Mouse (Mus musculus) heart, postnatal 14 days (tissue): Measurements from ENCODE around the gene Slc4a2. TPM values are rescaled to one million over a fixed set of nuclear protein-coding genes. Genes with fewer than 3 reads are reported as not detected.
A peak's percentile ranks its signal among the peaks of the same experiment; 100 is the strongest.
"Not testable (repeated sequence)": the region's sequence is repeated elsewhere in the genome, so short reads cannot be mapped to it uniquely, and the experiment has no call there.

Experiments
- DNase-seq, 2 experiments: peaks; one replicate each; pipeline ENCODE4 v3.0.0; 2021 to 2022
- intact Hi-C: fragments of 180-260 bp; cut with DNase I; formaldehyde crosslinking; loops from one replicate; pipeline ENCODE4 v1.15.1; 2025
- total RNA-seq, 2 experiments: library from RNA; stranded (reverse); gene quantifications; 2 replicates each; pipeline ENCODE4 v1.2.3; 2021

The Slc4a2 gene
- total RNA-seq, 2 experiments from 2014 or later = 41.3 to 51.5 TPM

DNA sequence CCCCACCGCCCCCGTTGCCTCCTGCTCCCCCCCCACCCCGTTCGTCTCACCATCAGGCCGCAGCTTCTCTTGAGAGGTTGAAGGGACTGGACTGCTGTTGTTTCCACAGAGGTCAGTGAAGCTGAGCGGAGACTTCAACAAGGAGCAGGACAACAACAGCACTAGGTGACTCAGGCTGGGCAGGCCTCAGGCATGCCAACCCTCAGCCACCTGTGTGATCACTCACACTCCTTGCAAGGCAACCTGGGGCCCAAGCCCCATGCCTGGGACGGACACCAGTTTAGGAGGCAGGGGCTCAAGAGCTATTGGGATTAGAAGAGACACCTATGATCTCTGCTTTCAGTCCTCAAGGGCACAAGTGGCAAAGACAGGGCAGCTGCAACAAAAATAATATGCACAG lies 31.8 kb upstream of the Slc4a2 start, which contains the start of gene Atg9b:
Gene Atg9b, minus strand, starts transcription at position 280 of the 400 bp plus-strand sequence.
- DNase-seq = no peak
- intact Hi-C loops = loop anchor here (2.0 kb wide), 1 partner anchor 55 kb away; no protein-coding TSS in a partner anchor

DNA sequence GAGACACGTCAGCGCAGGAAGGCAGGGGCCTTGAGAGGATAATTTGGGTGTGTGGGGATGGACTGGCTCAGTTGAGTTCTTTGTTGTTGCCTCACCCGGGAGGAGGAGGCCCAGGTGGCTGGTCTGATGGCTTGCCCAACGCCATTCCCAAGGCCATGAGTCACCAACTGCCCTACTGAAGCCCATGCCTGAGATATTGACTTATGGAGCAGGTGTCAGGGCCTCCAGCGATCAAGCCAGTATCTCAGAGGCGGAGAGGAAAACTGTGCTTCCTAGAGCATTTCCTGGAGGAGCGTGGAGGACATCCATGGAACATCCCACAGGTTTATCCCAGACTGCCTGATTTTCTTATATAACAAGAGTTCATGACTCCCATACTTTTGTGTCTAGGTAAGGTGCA lies 30.9 kb upstream of the Slc4a2 start:
- intact Hi-C loops = loop anchor here (1.0 to 2.0 kb wide), 2 partner anchors 31 to 56 kb away; no protein-coding TSS in a partner anchor
- DNase-seq = no peak

DNA sequence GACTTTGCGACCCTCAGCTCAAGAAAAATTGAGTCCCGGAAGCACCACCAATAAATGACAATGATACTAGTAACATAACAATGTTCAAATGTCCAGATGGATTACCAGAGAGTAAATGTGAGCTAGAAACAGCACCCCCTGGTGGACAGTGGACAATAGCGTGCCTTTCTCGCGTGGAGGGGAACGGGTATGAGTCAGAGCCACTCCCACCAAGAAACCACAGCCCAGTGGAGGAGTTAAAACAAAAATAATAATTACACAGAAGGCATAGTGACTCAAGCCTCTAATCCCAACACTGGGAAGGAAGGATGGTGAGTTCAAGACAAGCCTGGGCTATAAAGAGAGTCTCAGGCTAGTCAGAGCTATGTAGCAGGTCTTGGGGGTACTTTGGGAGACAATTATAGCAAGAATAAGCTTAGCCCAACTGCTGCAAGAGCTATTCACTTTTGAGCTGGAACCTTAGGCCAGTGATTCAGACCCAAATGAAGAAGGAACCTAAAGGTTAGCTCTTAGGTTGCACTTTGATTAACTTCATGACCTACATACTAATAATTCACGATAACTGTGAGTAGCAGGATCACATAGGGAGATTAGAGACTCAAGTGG lies 30.1 kb upstream of the Slc4a2 start, which contains the start of gene Abcb8:
Gene Abcb8, plus strand, starts transcription at position 272 of the 606 bp plus-strand sequence.
- intact Hi-C loops = loop anchor here (1.0 to 2.0 kb wide), 2 partner anchors 32 to 57 kb away; no protein-coding TSS in a partner anchor
- DNase-seq = peak; percentile 83 to 90

DNA sequence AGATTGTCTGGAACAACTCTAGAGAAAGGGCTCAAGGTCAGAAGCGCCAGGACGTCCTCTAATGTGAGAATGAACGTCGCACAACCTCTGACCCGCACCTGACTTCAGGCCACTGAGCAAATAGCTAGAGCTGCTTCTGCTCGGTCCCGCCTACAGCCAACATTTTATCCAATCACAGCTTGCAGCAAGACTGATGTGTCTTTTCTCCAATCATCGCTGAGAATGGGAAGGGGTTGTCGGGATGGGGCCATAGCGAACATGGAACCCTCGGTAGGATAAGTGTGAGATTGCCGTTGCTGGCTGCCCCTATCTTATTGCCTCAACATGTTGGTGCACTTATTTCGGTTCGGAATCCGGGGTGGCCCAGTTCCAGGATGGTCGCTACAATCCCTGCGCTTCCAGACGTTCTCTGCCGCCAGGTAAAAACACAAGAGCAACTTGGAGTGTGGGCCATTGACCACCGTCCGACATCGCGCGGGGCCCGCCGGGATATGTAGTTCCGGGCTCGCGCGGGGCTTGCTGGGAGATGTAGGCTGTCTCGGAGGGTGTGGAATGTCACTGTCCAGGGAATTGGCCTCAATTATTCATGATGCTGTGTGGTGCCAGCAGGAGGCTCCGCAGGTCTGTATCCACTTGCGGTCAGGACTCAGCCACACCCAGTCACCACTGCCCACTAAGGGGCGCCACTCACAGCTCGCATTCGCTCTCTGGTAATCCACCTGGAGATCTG lies 29.3 kb upstream of the Slc4a2 start:
- intact Hi-C loops = loop anchor here (2.0 kb wide), 1 partner anchor 76 kb away; no protein-coding TSS in a partner anchor
- peak; percentile 92 to 95 for DNase-seq

DNA sequence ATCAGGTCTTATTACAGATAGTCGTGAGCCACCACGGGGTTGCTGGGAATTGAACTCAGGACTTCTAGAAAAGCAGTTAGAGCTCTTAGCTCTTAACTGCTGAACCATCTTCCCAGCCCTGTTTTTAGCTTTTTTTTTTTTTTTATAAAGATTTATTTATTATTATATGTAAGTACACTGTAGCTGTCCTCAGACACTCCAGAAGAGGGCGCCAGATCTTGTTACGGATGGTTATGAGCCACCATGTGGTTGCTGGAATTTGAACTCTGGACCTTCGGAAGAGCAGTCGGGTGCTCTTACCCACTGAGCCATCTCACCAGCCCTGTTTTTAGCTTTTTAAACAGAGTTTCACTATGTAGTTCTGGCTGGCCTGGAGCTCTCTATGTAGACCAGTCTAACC lies 27.4 kb upstream of the Slc4a2 start:
- intact Hi-C loops, DNase-seq: not testable (repeated sequence)

DNA sequence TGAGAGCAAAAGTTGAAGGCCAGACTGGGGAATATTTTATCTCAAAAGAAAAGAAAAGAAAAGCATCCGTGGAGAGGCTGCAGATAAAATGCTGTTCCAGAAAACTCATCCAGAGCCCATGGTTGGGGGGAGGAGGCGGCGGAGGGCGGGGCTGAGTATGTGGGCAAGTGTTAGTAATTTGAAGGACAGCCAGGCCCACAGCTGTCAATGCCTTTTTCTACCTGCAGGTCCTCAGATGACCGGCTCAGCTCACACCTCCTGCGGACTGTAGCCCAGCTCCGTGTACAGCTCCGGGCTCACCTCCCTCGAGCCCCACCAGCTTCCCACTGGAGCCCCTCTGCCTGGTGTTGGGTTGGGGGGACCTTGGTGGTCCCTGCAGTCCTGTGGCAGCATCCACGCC lies 24.0 kb upstream of the Slc4a2 start:
- no peak for DNase-seq
- intact Hi-C loops = loop anchor here (2.0 kb wide), 1 partner anchor 23 kb away; the partner anchor contains the start of genes Cdk5 and Slc4a2

DNA sequence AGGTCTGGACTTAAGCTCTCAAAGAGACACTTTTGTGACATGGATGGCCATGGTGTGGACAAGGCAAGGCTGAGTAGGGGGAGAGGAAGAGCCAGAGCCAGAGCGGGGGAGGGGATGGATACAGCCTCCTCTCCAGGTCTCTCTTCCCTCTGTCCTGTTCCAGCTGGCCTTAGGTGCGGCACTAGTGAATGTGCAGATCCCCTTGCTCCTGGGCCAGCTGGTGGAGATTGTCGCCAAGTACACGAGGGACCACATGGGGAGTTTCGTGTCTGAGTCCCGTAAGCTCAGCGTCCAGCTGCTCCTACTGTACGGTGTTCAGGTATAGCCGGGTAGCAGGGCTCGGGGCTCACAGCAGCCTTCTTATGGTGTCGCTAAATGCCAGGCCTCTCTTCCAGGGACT lies 23.3 kb upstream of the Slc4a2 start:
- intact Hi-C loops = no loop called here
- DNase-seq = no peak

DNA sequence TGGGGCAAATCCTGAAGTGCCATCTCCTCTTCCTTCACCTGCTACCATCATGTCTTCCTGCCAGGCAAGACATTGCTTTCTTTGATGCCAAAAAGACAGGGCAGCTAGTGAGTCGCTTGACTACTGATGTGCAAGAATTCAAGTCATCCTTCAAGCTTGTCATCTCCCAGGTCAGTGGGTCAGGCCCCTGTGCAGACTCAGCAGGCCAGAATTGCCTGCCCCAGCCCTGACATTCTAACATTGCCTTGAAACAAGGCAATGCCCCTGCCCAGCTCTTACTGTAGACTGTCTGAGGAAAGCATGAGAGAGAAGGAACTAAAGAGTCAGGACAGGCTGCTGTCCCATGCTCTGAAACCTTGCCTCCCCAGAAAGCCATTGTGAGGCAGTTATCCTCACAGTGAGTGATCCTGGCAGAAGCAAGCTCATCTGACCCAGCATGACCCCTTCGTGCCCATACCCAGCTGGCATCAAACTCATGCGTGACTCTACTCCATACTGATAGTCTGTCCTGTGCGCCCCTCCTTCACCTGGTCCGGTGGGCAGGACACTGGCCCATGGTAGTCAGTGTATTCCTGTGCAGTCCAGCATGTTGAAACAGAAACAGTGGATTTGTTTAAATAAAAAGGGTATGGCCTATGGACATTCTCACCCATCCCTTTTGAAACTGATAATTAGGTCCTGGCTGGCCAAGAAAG lies 22.6 kb upstream of the Slc4a2 start:
- intact Hi-C loops = no loop called here

DNA sequence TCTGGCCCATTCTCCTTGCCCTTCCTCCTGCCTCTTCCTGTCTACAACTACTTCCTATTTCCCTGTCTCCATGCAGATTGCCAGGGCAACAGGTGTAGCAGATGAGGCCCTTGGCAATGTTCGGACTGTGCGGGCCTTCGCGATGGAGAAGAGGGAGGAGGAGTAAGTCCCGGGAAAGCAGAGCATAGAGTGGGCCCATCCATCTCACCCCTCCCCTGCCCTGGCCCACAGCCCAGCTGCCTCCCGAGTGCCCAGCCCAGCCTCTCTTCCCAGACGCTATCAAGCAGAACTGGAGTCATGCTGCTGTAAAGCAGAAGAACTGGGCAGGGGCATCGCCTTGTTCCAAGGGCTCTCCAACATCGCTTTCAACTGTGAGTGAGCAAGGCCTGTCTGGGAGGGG lies 21.7 kb upstream of the Slc4a2 start:
- intact Hi-C loops = no loop called here
- peak in 1 of 2 experiments; percentile 28 for DNase-seq

More for the DNA sequence above, 22.6 kb upstream of the Slc4a2 start:
- no peak for DNase-seq

DNA sequence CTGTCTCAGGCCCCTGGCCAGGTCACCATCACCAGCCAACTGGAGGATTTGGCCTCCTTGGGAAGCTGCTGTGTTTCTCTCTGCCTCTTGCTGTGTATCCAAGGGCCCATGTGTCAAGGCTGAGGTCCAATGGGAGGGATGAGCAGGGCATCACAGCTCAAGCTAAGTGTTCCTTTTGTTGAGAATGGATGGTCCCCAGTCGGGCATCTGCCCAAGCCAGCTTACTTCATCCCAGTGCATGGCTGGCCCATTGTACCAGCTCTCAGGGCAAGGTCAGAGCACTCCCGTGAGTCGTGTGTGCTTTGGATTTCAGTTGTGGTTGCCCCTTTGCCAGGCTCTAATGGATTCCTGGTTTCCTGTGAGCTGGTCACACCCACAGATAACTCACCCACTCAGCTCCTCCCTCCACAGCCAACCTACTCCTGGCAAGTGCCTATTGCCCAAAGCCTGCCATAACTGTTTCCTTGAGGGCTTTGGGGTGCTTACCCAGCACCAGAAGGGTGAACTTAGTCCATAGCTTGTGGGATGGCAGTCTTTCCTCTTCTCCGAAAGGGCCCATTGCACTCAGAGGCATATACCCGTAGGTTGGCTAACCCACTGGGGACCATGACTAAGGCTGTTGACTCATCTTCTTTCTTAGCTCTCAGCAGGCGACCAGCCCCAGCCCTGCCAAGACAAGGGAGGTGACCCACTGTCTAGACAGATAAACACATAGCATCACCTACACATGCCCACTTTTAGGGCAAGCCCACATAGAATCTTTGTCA lies 18.9 kb upstream of the Slc4a2 start:
- no peak for DNase-seq
- intact Hi-C loops = no loop called here

DNA sequence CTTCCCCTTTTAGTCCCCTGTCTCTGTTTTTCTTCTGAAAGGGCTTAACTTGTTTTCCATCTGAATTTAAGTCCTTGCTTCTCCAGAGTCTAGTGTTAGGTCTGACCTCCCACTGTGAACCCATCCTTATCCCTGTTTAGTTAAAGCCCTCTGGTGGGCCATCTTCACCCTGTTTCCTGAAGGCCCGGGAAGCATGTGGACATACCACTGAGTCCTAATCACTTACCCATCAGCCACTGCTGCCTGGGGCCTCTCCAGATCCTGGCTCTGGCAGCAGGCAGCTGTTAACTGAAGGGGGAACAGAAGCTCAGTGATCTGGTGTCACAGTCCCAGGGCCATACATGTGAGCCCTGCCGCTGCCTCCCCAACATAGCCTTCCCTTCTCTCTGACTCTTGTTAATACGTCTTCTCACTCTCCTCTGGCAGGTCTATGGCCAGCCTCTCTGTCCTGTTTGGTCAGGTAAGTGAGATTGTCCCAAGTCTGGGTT lies 18.2 kb upstream of the Slc4a2 start:
- intact Hi-C loops = no loop called here
- no peak for DNase-seq

DNA sequence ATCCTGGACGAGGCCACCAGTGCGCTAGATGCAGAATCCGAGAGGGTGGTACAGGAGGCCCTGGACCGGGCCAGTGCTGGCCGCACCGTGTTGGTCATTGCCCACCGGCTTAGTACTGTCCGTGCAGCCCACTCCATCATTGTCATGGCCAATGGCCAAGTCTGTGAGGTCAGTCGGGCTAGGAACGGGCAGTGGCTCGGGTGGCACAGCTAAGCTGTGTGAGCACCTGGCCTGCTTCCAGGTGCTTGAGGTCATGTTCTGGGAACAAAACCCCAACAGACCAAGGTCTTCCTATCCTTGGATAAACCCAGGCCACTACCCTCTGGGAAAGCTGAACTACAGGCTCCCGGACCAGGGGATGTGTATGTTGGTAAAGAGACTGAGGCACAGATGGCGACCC lies 15.0 kb upstream of the Slc4a2 start:
- DNase-seq = peak in 1 of 2 experiments; percentile 41
- intact Hi-C loops = no loop called here

DNA sequence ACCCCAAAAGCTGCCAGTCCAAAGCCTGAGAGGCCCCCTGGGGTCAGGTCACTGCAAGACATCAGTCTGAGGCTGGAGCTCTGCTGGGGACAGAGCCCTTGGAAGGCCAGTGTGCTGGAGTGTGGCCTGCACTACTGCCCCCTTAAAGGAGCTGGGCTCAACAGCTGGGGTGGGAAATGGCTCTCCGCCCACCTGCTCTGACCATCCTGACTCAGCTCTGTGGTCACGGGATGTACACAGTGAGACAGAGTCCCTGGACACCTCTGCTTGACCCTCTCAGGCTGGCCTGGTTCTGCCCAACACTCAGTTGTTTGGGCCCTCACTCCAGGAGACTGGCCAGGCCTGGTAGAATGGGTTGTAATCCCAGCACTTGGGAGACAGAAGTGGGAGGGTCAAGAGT lies 14.2 kb upstream of the Slc4a2 start:
- intact Hi-C loops = no loop called here
- DNase-seq = no peak

DNA sequence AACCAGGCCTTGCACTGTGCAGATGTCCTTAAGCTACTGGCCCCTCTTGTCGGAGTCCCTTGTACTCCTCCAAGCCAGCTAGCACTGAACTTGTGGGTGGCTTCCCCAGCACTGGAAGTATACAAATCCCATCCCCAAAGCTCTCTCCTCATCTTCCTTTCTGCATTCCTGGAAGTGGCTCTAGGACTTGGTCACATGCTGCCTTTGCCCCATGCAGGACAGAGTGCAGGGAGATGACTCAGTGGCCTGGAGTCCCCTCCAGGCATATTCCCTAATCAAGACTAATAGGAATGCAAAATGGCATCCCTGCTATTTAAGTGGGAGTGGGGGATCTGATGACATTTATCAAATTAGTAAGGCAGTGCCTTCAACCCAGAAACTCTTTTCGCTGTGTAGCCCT lies 11.6 kb upstream of the Slc4a2 start:
- intact Hi-C loops = no loop called here

DNA sequence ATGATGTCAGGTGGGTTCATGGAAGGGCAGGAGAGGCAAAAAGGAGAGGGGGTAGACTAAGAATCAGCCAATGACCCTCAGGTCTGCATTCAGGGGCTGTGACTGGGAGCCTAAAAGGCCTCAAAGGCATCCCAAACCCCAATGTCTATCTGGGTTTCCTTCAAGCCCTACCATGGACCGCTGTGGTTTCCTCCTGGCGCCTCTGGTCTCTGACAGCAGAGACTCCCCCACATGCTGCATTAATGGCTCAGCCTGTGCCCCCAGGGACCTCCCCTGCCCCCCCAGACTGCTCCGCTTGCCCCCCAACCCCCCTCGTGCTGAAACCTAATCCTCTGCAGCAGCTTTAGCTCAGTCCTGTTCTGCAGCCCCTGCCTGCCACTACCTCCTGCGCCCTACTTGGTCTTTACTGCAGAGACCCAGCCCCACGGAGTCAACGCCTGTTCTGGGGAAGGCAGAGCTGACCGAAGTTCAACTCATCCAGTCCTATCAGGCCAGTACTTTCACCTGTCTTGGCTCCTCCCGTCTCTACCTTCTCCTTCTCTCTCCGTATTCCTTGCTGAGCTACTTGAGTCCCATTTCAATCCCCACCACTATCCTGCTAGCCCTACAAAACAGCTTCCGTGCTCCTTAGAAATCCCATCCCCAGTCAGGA lies 10.5 kb upstream of the Slc4a2 start, which contains the start of gene Asic3:
Gene Asic3, plus strand, starts transcription at position 351 of the 652 bp plus-strand sequence.
- intact Hi-C loops = no loop called here
- DNase-seq = no peak

More for the DNA sequence above, 11.6 kb upstream of the Slc4a2 start:
- DNase-seq = no peak

DNA sequence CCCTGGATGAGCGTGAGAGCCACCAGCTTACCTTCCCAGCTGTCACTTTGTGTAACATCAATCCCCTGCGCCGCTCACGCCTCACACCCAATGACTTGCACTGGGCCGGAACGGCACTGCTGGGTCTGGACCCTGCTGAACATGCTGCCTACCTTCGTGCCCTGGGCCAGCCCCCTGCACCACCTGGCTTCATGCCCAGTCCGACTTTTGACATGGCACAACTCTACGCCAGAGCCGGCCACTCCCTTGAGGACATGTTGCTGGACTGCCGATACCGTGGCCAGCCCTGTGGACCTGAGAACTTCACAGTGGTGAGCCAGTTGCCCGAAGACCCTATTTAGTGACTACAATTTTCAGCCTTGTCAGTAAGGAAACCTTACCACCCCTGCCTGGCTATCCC lies 9.7 kb upstream of the Slc4a2 start:
- intact Hi-C loops = no loop called here
- no peak for DNase-seq

DNA sequence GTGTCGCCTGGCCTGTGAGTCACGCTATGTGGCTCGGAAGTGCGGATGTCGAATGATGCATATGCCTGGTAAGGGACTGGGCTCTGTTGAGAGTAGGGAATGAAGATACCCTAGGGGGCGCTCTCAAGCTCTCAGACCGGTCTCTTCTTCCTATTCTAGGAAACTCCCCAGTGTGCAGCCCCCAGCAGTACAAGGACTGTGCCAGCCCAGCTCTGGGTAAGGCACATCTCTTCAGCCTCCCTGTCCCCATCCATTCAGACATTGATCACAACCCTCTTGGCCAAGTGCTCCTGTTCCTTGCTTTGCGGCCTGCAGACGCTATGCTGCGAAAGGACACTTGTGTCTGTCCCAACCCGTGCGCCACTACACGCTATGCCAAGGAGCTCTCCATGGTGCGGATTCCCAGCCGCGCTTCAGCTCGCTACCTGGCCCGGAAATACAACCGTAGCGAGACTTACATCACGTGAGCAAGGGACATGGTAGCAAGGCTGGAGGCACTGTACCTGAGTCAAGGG lies 7.4 kb upstream of the Slc4a2 start:
- DNase-seq = peak; percentile 59 to 78
- intact Hi-C loops = loop anchor here (2.0 to 5.0 kb wide), 2 partner anchors 36 to 55 kb away; partner anchors contain the start of gene Agap3

DNA sequence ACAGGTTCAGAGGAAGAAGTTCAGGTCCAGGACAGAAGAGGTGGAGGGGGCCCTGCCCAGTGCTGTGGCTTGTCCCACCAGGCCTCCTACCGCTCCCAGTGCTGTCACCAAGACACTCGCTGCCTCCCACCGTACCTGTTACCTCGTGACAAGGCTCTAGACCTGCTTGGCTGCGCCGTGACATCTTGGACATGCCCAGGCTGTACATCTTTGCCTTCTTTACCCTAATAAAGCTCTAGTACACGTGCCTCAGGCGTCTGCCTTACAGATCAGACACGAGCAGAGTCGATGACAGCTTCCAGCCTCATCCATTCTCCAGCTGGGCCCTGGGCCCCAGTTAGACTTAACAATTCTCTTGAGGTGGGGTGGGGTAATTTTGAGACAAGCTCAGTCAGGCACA lies 6.0 kb upstream of the Slc4a2 start:
- no peak for DNase-seq
- intact Hi-C loops = loop anchor here (2.0 to 5.0 kb wide), 2 partner anchors 35 to 53 kb away; partner anchors contain the start of gene Agap3

DNA sequence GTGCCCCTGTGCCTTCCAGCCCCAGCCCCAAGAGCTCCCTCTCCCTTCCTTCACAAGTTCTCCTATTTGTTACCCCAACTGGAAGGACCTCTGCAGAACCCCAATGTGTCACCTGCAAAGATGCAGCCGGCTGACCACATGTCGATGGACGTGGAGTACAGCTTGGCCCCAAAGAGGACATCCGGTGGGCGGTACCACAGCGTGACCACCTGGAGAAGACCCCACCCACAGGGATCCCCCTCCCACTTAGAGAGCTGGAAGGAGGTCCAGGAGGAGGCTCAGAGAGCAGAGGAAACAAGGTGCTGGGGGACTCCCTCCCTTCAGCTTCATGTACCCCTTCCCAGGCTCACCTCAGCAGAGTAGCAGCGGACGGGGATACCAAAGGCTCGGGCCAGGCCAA lies 3.3 kb upstream of the Slc4a2 start:
- intact Hi-C loops = no loop called here

More for the DNA sequence above, 3.3 kb upstream of the Slc4a2 start:
- no peak for DNase-seq
